Mouse (Mus musculus) G1E (cell line): ENCODE measurements around the gene Flvcr1.

Source experiments
- CTCF ChIP-seq: IDR thresholded peaks from 2 replicates; pipeline ENCODE4 v1.5.1; 2012; ENCODE audit warnings: low read depth, low read length, inconsistent platforms, mixed read lengths
- GATA1 ChIP-seq: IDR thresholded peaks from 2 replicates; pipeline ENCODE4 v1.6.1; 2012; ENCODE audit warnings: borderline replicate concordance, low read length, inconsistent platforms, mixed read lengths

DNA sequence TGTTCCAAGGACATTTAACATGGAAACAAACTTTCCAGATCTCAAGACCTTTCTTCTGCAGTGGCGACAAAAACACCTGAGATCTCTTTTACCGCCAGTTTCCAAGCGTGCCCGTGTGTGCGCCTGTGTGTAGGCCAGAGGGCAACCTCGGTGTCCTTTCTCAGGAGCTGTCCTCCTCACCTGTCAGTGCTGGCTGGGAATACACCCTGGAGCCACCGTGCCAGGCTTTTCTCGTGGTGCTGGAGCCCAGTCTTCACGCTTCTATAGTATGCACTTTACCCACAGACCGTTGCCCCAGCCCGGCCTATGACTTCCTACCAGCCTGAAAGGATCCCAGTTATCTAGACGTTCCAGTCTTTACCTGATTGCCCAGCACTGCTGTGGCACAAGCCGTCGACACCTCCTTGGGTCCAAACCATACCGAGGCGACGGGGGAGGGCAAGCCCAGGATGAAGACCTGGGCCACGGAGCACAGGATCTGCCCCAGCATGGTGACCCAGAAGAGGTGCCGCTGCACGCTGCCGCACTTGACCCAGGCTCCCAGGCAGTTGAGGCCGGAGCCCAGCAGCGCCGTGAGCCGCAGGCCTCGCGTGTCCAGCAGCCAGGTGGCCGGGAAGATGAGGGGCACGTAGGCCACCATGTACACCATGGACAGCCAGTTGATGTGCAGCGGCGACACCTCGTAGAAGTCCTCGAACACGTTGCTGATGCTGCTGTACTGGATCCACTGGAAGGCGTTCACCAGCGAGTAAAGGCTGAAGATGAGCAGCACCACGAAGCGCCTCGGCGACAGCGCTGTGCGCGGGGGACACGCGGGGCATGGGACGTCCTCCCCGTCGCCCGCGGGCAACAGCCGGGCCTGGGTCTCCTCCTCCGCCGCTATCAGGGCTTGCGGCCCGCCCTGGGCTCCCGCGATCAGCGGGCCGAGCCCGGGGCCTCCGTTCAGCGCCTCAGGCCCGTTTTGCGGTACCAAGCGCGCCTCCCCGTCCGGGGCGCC lies 644 bp downstream of the Flvcr1 start:
- TF ChIP-seq CTCF, result no peak
- no peak for TF ChIP-seq GATA1
